Mouse (Mus musculus) cerebellum, postnatal 4 days (tissue): ENCODE results near the gene Top2a.
"Not testable (repeated sequence)": the region's sequence is repeated elsewhere in the genome, so short reads cannot be mapped to it uniquely, and the experiment has no call there.

Experiments used
- DNase-seq, 2 experiments: peaks; one replicate each; pipeline ENCODE4 v3.0.0; 2022; ENCODE audit warnings: low spot score in 2 of 2, mixed read lengths in 1 of 2

Top2a gene

DNA sequence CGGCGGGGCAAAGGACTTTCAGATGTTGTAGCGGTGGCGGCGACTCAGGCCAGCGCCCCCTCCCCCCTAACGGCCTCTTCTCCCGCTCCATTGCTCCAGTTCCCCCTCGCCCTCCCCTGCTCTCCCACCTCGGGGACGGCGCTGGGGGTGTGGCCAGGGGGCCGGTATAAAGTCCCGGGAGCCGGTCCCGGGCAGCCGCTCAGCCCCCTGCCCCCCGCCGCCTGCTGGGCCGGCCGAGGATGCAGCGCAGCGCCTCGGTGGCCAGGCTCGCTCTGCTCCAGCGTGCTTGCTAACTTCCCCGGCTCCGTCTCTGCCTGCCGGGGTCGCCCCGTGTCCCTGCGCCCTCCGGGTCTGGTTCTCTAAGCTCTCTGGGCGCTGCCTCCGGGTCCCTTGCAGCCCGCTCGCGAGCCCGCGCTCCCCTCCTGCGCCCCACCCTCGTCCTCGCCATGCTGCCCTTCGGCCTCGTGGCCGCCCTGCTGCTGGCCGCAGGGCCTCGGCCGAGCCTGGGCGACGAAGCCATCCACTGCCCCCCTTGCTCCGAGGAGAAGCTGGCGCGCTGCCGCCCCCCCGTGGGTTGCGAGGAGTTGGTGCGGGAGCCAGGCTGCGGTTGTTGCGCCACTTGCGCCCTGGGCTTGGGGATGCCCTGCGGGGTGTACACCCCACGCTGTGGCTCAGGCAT, 17.2 kb upstream of the Top2a start, which contains the start of gene Igfbp4:
Gene Igfbp4 (plus strand): TSS at position 194 of the 679 bp plus-strand sequence.
- DNase-seq = peak; percentile 52 to 71

DNA sequence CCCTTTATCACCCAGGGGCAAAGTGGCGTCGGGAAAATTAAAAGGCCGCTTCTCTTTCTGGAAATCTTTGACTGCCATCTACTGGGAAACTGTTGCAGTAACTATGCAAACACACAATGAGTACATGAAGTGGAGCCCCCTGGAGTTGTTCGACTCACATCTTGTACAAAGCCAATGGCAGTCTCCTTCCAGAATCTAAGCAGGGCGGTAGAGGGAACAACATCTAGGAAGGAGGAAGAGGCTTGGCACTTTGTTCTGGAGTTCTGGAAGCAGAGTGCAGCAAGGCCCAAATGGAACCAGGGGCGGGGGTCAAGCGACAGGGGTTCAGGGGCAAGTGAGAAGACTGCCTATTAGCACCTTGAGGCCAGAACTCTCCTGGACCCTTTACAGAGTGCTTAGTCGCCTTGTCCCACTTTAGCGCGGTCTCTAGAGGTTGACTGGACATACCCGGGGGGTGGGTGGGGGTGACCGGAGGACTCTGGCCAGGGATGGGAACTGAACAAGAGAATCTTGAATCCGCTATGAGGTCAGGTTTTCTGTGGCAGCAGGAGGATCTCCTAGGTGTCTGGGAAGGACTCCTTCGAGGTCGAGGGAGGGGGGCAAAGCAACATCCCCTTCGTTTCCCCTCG, 16.5 kb upstream of the Top2a start:
- DNase-seq = peak in 1 of 2 experiments; percentile 51

DNA sequence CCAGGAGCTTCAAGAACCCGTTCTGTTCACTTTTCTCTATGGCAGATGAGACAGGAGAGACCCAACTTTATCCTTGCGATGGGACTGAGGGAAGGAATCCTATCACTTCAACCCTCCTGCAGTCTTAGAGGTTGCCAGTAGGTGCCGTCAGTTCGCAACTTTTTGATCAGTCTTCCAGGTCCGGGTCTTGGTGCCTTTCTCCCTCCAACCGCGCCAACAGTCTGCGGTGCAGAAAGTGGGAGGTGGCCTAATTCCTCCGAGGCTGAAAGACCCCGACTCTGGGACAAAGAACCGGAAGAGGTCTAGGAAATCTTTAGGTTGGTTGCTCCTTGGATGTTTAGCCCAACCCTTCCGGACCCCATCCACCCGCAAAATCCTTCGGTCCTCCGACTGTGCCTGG, 15.8 kb upstream of the Top2a start:
- peak; percentile 64 to 86 for DNase-seq

DNA sequence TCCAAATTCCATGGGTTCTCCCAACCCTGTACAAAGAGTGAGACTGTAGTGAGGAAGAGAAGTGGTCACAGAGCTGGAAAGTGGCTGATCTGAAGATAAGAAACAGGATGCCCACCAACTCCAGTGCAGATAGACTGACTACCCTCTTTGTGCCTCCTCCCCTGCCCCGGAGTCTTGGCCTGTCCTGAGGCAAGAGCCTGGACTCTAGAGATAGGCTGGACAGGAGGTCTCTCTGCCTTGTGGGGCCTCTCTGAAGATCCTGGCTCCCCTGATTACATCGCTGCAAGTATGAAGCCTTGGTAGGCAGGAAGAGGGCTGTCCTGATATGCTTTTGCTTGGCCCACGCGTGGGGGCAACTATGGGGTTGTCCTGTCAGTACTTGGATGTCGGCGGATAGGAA, 12.3 kb upstream of the Top2a start:
- no peak for DNase-seq

DNA sequence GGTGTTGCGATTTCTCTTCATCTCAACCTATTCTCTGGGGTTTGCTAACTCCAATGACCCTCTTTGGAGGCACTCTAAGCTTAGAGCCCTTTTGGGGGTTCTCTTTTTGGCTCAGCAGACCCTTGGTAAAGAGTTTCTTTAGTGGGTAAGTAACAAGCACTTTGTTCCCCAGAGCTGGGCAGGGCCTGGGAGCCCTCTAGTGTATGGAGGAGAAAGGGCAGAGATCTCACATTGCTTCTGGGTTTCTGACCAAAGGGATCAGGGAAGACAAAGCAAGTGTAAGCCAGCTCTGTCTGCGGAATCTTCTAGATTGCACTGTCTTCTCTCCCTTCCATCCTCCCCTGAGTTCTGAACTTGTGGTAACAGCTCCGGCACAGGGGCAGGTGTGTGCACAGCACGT, 11.4 kb upstream of the Top2a start:
- DNase-seq = no peak

DNA sequence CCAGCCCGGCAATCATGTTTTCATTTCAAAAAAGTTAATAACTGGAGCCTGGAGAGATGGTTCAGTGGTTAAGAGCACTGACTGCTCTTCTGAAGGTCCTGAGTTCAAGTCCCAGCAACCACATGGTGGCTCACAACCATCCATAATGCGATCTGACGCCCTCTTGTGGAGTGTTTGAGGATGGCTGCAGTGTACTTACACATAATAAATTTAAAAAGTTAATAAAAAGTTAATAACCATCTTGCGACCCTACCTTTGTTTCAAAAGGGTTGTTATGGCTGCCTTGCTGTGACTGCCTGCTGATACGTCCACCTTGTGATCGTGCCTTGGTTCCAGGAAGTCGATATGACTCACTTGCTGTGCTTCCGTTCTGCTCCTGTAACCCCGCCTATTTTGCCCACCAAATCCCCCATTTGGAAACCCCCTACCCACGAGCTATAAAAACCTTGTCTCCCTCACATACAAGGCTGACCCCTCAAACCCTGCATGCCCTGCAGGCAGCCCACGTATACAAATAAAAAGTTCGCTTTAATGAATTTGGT, 3.0 kb upstream of the Top2a start:
- no peak for DNase-seq

DNA sequence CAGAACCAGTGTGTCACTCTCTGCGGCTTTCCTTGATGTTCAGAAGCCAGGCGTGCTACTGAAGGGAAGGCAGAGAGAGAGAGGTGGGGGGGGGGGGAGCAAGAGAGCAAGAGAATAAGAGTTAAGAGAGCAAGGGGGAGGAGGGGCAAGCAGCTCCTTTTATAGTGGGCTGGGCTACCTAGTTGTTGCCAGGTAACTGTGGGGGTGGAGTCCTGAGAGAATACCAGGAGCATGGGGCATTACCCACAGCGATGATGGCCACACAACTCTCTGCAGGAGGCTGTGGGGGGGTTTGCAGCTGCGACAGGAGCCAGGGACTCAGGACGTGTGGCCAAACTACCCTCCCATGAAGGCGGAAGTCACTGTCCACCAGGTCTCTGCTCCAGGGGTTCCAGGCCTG, 1.9 kb upstream of the Top2a start:
- no peak for DNase-seq

DNA sequence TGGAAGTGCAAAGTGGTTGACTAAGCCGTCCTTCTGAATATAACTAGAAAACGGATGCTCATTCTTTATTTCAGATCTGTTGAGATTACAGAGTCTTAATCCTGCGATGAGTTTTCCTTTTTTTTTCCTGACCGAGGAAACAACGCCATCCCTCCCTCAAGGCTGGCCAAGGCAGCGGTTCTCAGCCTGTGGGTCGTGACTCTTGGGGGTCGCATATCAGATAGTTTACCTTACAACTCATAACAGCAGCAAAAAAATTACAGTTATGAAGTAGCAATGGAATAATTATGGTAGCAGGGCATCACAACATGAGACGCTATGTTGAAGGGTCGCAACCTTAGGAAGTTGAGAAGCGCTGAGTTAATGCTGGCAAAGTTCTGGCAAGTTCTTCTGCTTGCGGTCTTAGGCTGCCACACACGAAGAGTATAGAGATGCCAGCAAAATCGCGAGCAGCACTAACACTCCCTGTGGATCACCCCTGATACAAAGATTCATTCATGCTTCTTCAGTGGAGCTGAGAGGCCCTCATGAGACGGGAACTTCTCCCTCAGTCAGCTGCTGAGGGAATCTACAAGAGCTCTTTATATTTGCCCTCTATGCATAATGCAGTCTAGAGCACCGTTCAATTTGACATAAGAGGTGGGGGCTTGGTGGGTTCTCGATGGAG, 612 bp upstream of the Top2a start:
- DNase-seq = no peak

DNA sequence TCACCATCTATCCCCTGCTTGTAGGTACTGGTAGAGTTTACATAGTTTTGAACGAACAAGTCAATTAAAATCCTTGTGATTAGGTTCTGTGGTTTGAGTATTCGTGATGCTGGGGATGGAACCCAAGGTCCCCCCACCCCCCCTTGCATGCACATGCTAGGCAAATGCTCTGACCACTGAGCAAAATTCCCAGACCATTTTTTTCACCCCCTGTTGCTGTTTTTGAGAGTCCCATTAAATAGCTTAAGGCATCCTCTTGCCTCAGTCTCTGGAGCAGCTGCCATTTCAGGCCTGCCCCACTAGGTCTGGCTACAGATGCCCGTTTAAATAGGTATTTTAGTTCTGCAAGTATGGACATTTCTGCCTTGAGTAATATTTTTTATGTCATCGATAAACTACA, 895 bp downstream of the Top2a start:
- DNase-seq = no peak

DNA sequence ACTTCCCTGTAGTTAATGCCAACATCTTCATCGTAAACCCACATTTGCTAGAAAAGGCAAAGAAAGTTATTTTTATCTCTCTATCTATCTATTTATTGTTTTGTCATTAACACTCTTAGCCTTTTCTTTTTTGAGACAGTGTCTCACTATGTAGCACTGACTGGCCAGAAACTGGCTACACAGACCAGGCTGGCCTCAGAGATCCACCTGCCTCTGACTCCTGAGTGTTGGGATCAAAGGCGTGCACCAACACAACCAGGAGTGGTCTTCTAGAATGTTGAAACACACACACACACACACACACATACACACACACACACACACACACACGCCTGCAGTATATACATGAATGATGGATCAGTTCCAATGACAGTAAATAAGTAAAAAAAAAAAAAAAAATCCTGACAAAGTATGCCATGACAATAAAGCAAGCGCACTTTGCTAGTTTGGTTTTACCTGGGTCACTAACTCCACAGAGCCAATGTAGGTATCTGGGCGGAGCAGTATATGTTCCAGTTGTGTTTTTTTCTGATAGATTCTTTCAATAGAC, 1.5 kb downstream of the Top2a start:
- DNase-seq = no peak

DNA sequence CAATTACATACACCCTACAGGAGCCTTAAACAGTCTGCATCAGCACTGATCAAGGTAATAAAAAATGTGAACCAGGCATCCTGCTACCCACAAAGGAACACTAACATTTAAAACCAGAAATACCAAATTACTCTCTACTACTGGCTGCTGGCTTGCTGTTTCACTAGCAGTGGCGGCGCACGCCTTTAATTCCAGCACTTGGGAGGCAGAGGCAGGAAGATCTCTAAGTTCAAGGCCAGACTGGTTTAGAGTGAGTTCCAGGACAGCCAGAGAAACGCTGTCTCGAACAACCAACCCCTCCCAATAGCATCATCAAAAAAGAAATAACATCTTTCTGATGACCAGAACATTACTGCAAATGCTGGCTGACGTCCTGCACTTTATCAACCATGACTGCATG, 4.1 kb downstream of the Top2a start:
- no peak for DNase-seq

DNA sequence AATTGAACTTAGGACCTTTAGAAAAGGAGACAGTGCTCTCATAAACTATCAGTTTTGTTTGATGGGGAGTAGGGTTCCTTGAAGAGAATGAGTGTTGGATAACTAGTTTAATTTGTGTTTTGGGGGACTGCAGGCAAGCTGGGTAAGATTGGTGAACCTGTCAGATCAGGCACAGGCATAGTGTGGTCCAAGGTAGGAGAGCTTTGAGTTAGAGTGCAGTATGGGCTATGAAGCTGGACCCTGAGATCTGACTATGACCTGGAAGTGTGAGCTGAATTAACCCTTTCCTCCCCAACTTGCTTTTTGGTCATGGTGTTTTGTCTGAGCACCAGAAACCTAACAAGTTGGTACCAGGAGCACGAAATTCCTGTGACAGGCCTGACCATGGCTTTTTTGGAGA, 10.1 kb downstream of the Top2a start:
- no peak for DNase-seq

DNA sequence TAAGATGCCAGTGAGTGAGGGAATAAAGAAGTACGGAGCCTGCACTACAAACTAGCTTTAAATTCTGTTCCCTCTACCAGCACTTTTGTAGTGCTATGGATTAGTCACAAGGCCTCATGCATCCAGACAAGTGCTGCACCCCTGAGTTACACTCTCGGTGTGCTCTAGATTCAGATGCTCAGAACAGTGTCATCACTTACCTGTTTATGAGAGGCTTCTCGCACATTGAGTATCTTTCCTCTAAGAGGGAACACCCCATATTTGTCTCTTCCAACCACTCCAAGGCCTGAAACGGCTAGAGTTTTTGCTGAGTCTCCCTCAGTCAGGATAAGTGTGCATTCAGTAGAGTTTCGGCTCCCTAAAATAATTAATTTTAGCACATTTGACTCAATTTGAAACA, 13.3 kb downstream of the Top2a start:
- DNase-seq = no peak

DNA sequence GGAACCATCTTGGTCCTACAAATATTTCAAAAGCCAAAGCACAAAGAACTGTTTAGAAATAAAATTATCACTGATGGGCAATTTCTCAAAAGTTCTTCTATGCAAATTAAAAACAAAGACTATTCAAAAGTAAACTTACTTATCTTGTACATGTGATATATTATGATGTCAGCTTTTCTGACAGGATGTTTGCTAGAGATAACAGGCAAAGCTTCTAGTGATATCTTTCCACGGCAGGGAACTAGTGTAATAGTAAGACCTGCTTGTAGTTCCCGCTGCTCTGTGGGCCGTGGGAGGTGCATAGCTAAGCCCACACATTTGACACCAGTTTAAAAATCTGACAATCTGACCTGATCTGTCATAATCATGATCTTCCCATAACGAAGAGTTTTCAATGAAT, 13.9 kb downstream of the Top2a start:
- DNase-seq = no peak

DNA sequence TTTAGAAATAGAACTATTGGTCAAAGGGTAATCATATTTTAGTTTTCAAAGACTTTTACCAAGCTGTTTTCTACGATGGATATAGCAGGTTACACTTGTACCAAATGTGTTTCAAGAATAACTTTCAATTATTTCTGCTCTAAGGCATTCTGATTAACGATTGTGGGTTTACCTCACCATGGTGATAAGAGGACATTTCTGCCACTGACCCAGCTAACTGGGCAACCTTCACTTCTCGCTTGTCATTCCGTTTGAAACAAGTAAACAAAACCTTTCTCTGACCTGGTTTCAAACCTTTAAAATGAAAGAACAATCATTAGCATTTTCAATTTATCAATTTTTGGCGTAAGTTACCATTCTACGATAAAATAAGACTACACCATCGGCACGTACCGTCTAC, 17.2 kb downstream of the Top2a start:
- no peak for DNase-seq

DNA sequence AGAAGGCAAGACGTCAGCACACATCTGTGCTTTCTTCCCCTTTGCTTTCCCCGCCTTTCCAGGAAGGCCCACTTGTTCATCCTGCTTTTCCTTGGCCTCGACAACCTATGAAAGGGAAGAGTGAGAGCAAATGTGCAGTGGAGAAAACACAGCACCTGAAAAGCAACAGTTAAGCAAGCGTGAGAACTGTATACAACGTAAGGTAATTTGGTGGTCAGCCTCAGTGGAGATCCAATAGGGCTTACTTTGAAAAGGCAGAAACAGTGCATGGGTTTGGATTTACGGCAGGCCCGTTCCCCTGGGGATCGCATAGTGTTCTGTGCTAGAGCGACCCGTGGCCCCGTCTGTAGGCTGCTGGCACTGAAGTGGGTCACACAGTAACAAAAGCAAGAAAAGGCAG, 24.7 kb downstream of the Top2a start:
- no peak for DNase-seq

DNA sequence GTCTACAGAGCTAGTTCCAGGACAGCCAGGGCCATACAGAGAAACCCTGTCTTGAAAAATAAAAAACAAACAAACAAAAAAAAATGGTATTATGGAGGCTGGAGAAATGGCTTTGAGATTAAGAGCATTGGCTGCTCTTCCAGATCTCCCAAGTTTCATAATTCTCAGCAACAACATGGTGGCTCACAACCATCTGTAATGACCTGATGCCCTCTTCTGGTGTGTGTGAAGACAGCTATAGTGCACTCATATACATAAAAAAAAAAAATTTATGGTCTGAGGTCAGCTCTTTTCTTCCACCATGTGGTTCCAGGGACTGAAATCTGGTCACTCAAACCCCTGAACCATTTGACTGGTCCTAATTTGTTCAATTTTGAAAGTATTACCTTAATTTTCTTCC, 25.2 kb downstream of the Top2a start:
- DNase-seq = no peak

DNA sequence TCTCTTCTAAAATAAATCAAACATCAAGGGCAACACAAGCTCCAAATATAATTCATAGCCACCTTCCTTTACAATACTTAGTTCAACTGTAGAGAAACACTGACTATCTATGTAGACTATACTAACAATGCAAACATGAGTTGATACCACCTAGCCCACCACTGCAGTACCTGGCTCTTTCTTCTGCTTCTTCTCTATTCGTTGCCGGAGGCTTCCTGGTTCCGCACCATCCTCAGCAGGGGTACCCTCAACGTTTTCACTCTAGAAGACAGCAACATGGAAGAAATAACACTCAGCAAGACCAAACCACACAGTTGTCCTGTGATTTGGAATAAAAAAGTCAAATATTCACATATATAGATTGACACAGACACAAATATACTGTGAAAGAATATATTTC, 26.3 kb downstream of the Top2a start:
- DNase-seq = no peak

DNA sequence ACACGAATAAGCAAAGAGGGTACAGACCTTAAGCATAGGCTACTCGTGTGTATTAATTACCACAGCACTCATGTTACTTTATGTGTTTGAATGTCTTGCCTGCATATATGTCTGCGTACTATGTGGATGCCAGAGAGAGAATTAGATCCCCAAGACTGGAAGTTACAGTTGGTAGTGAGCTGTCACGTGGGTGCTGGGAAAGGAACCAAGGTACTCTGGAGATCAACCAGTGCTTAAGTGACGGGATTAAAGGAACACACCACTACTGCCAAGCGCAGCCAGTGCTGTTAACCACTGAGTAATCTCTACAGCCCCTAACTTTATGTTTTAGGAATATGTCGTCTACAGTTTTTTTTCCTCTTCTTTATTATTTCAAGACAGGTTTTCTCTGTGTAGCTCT, 28.0 kb downstream of the Top2a start:
- DNase-seq = no peak

DNA sequence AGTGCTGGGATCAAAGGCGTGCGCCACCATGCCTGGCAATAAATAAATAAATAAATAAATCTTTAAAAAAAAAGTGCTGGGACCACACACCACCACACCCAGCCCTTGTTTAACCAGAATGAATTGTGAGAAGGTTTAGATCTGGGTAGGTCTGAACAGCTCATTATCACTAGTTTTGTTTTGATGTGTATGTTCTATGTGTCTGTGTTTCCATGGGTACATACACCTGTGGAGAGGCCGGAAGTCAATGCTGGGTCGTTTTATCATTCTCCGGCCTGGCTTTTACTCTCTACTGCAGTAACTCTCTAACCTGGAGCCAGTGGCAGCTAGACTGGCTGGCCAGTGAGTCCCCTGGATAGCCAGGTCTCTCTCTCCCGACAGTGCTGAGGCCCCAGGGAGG, 33.1 kb downstream of the Top2a start:
- DNase-seq = no peak

DNA sequence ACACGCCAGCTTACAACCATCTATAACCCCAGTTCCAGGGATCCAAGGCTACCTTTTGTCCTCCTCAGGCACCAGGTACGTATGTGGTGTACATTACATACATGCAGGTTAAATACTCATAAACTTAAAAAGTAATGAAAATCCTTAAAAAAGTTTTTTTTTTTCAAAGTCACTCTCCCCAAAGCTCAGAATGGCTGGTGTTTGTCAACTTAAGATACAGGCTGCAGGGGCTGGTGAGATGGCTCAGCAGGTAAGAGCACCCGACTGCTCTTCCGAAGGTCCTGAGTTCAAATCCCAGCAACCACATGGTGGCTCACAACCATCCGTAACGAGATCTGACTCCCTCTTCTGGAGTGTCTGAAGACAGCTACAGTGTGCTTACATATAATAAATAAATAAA, 35.7 kb downstream of the Top2a start:
- DNase-seq = not testable (repeated sequence)

DNA sequence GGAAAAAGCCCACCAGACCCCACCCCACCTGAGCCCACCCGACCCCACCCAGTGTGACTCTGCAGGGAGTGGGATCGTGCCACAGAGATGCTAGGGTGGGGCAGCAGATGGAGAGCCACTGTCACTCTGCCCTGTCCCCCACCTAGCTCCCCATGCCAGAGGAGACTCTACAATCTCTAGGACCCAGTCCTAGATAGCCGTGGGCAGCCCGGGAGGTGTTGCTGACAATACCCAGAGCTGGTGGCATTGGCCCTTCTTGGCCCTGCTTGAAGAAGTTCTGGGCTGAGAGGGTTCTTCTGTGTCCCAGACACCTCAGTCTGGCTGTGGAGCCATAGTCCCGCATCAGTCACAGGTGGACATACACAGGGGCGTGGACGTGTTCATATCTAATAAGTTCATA, 38.4 kb downstream of the Top2a start:
- no peak for DNase-seq

DNA sequence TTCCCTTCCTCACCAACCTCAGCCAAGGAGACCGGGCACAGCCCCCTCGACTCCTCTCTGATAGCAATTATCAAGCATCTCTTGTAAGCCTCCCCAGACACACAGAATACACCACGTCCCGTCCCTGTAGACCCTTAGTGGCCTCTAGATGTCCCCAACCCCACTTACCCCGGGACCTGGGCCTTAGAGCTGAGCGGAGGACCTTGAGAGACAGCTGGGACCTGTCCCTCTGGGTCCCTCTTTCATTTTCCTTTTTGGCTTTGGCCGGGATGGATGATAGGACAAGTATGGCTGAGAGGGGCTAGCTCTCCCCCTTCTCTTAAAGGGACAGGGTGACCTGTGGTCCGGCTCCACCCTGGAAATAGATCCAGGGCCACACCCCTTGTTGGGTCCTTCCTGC, 40.4 kb downstream of the Top2a start:
- no peak for DNase-seq
